Mouse (Mus musculus): ENCODE data around the gene Nfatc3. TPM values are rescaled to one million over a fixed set of nuclear protein-coding genes. Genes with fewer than 3 reads are reported as not detected.

Nfatc3 gene
- polyA plus RNA-seq, 1 experiment from 2014 or later = 8.9 TPM

DNA sequence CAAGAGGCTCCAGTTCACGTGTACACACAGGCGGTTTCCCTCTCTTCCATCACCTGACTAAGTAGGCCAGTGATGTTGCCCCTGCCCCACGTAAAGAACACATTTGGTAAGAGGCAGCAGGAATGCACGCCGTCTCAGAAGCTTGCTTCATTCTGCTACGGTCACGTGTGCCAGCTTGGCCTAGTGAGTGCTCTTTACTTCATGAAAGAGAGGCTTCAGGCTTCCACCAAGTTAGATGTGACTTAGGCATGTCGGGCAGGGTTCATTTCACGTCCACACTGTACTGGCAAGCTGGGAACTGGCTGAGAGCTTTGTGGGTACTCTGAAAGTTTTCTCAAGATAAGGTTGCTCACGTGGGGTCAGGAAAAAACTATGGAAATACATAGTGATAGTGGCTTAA, 19.9 kb upstream of the Nfatc3 start:
- no peak overlapping the region for H3K4me3 ChIP-seq (ENCODE audit: low read length)
- peaks cover 5% of the 10 kb centered on the region; the same call in 1 of the 2 replicates for H3K36me3 ChIP-seq (ENCODE audit: control insufficient read depth, insufficient read depth, low read length)
- no peak overlapping the region for H3K9ac ChIP-seq (ENCODE audit: low read depth, low read length)
- no peaks in the 10 kb centered on the region for H3K4me1 ChIP-seq (ENCODE audit: control insufficient read depth, insufficient read depth, low read length)
- no peak for ATAC-seq (ENCODE audit: low FRiP score, low TSS enrichment)
- no peaks in the 10 kb centered on the region for H3K27me3 ChIP-seq (ENCODE audit: control insufficient read depth, insufficient read depth, low read length)
- H3K27ac ChIP-seq (ENCODE audit: low read depth, low read length) = no peak overlapping the region
- no peak overlapping the region for H3K4me2 ChIP-seq (replicated peaks; ENCODE audit: low read depth, low read length)
- no peaks in the 10 kb centered on the region for H3K9me3 ChIP-seq (ENCODE audit: control insufficient read depth, low read length)
- 92% methylated on average over 10 of the region's 10 CpGs for WGBS

DNA sequence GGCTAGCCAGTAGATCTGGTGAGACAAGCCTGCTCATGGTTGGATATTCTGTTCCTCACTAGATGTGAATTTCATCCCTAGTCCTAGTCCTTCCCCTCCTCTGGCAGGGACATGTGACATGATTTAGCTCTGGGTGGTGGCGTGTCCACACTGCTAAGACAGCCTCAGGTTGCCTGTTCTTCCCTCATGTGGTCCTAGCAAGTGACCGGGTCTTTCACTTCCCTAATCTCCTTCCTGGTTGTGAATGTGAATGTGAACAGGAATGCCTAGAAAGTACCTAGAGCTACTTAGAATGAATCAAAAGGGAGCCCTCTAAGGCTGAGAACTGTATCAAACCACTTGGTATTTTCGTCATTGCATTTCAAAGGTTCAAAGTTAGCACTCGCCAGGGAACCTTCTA, 19.0 kb upstream of the Nfatc3 start:
- no peaks in the 10 kb centered on the region for H3K27me3 ChIP-seq (ENCODE audit: control insufficient read depth, insufficient read depth, low read length)
- H3K9ac ChIP-seq (ENCODE audit: low read depth, low read length) = no peak overlapping the region
- peaks cover 5% of the 10 kb centered on the region; the same call in 1 of the 2 replicates for H3K36me3 ChIP-seq (ENCODE audit: control insufficient read depth, insufficient read depth, low read length)
- no peak overlapping the region for H3K4me2 ChIP-seq (replicated peaks; ENCODE audit: low read depth, low read length)
- no peak for ATAC-seq (ENCODE audit: low FRiP score, low TSS enrichment)
- 89% methylated on average over 4 of the region's 4 CpGs for WGBS
- H3K4me1 ChIP-seq (ENCODE audit: control insufficient read depth, insufficient read depth, low read length) = no peaks in the 10 kb centered on the region
- no peak overlapping the region for H3K27ac ChIP-seq (ENCODE audit: low read depth, low read length)
- H3K4me3 ChIP-seq (ENCODE audit: low read length) = no peak overlapping the region
- no peaks in the 10 kb centered on the region for H3K9me3 ChIP-seq (ENCODE audit: control insufficient read depth, low read length)

DNA sequence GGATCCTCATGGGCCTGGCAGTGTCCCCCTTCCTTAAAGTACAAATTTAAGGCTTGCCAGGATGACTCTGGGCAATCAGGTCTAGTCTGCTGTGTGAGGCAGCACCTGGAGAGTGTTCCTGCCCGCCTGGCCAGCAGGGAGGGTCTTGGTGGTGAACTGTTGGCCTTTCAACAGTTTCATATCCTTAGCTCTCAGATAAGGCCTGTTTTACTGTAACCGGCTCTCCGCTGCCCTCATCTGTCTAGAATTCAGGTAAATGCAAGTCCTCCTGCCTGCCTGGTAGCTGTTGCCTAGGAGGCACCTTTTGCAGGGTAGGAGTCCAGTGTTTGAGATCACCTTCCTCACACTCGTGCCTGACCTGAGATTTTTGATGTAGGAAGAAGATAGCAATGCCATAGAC, 18.4 kb upstream of the Nfatc3 start:
- WGBS = 86% methylated on average over 4 of the region's 4 CpGs
- H3K27me3 ChIP-seq (ENCODE audit: control insufficient read depth, insufficient read depth, low read length) = no peaks in the 10 kb centered on the region

DNA sequence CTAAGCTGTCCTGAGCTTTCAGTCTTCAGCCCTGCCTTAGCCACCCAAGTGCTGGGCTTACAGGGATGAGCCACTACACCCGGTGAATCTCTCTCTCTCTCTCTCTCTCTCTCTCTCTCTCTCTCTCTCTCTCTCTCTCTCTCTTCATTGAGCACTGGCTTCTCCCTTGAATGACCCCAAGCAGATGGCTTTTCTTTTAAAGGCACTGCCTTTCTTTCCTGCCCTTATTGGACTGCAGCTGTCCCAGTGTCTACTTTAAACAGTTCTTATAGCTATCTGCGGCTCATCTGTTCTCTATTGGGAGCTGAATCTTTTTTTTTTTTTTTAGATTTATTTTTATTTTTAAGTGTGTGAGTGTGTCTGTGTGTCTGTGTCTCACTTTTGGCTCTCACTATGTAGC, 15.6 kb upstream of the Nfatc3 start:
- H3K27me3 ChIP-seq (ENCODE audit: control insufficient read depth, insufficient read depth, low read length) = no peaks in the 10 kb centered on the region
- no peak overlapping the region for H3K4me3 ChIP-seq (ENCODE audit: low read length)
- no peaks in the 10 kb centered on the region for H3K4me1 ChIP-seq (ENCODE audit: control insufficient read depth, insufficient read depth, low read length)
- no peaks in the 10 kb centered on the region for H3K9me3 ChIP-seq (ENCODE audit: control insufficient read depth, low read length)
- no peak overlapping the region for H3K4me2 ChIP-seq (replicated peaks; ENCODE audit: low read depth, low read length)
- peaks cover 5% of the 10 kb centered on the region; the same call in 1 of the 2 replicates for H3K36me3 ChIP-seq (ENCODE audit: control insufficient read depth, insufficient read depth, low read length)
- H3K9ac ChIP-seq (ENCODE audit: low read depth, low read length) = no peak overlapping the region
- H3K27ac ChIP-seq (ENCODE audit: low read depth, low read length) = no peak overlapping the region
- ATAC-seq (ENCODE audit: low FRiP score, low TSS enrichment) = no peak
- 72% methylated on average over 2 of the region's 2 CpGs for WGBS

More for the DNA sequence above, 18.4 kb upstream of the Nfatc3 start:
- no peak overlapping the region for H3K9ac ChIP-seq (ENCODE audit: low read depth, low read length)
- no peaks in the 10 kb centered on the region for H3K4me1 ChIP-seq (ENCODE audit: control insufficient read depth, insufficient read depth, low read length)
- no peaks in the 10 kb centered on the region for H3K9me3 ChIP-seq (ENCODE audit: control insufficient read depth, low read length)
- H3K4me3 ChIP-seq (ENCODE audit: low read length) = no peak overlapping the region
- no peak for ATAC-seq (ENCODE audit: low FRiP score, low TSS enrichment)
- H3K4me2 ChIP-seq (replicated peaks; ENCODE audit: low read depth, low read length) = no peak overlapping the region
- H3K36me3 ChIP-seq (ENCODE audit: control insufficient read depth, insufficient read depth, low read length) = peaks cover 5% of the 10 kb centered on the region; the same call in 1 of the 2 replicates
- H3K27ac ChIP-seq (ENCODE audit: low read depth, low read length) = no peak overlapping the region

DNA sequence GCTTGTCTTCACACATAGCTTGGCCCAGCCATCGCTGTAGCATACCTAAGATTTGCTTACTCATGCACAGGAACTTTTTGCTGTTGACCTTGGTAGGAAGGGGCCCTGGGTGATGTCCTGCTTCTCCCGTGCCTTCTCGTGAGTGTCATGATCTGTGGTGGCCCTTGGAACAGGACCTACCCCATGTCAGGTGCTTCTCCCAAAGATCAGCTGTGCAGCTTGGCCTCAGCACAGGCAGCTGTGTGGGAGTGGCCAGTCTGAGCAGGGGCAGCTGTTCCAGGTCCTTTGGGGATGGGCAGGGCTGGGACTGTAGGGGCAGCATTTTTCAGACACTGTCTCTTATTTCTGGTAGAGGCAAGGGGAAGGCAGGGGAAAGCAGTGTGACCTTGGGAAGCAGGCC, 14.5 kb upstream of the Nfatc3 start:
- ATAC-seq (ENCODE audit: low FRiP score, low TSS enrichment) = peak; percentile 64
- H3K4me2 ChIP-seq (replicated peaks; ENCODE audit: low read depth, low read length) = no peak overlapping the region
- H3K9ac ChIP-seq (ENCODE audit: low read depth, low read length) = no peak overlapping the region
- no peaks in the 10 kb centered on the region for H3K4me1 ChIP-seq (ENCODE audit: control insufficient read depth, insufficient read depth, low read length)
- no peak overlapping the region for H3K4me3 ChIP-seq (ENCODE audit: low read length)
- H3K9me3 ChIP-seq (ENCODE audit: control insufficient read depth, low read length) = no peaks in the 10 kb centered on the region
- 48% methylated on average over 3 of the region's 3 CpGs for WGBS
- H3K27ac ChIP-seq (ENCODE audit: low read depth, low read length) = no peak overlapping the region
- H3K36me3 ChIP-seq (ENCODE audit: control insufficient read depth, insufficient read depth, low read length) = peaks cover 5% of the 10 kb centered on the region; the same call in 1 of the 2 replicates
- no peaks in the 10 kb centered on the region for H3K27me3 ChIP-seq (ENCODE audit: control insufficient read depth, insufficient read depth, low read length)

DNA sequence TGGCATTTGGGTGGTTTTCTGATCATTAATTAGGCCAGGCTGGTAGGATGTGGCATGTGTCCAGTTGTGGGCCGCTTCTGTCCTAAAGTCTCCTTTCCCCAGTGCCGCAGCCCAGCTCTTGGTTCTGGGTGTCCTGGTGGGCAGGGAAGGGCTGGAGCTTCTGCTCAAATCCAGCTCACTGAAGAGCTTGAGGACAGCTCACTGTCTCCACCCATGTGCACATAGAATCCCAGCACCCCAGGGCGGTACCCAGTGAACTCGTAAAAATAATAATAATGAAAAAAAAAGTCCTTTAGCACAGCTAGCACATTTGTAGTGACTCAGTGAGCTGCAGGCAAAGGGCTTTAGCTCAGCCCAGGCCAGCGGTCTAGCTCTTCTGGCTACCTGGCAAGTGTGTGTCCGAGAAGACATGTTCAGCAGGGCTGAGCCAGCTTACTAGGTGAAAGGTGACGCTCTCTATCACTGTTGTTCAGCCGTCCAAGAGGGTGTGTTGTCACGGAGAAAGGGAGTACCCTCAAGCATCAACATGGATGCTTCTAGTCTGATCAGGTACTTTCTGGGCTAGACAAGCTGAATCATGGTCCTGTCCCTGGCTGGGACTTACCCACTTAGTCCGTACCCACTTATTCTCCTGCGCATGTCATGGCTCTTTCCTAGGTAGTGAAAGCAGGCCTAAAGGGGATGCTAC, 11.6 kb upstream of the Nfatc3 start:
- no peak overlapping the region for H3K4me2 ChIP-seq (replicated peaks; ENCODE audit: low read depth, low read length)
- no peak overlapping the region for H3K27ac ChIP-seq (ENCODE audit: low read depth, low read length)
- H3K9ac ChIP-seq (ENCODE audit: low read depth, low read length) = no peak overlapping the region
- WGBS = 93% methylated on average over 11 of the region's 11 CpGs
- H3K9me3 ChIP-seq (ENCODE audit: control insufficient read depth, low read length) = no peaks in the 10 kb centered on the region
- no peak overlapping the region for H3K4me3 ChIP-seq (ENCODE audit: low read length)
- H3K36me3 ChIP-seq (ENCODE audit: control insufficient read depth, insufficient read depth, low read length) = peaks cover 8% of the 10 kb centered on the region
- ATAC-seq (ENCODE audit: low FRiP score, low TSS enrichment) = no peak
- H3K27me3 ChIP-seq (ENCODE audit: control insufficient read depth, insufficient read depth, low read length) = no peaks in the 10 kb centered on the region
- no peaks in the 10 kb centered on the region for H3K4me1 ChIP-seq (ENCODE audit: control insufficient read depth, insufficient read depth, low read length)

DNA sequence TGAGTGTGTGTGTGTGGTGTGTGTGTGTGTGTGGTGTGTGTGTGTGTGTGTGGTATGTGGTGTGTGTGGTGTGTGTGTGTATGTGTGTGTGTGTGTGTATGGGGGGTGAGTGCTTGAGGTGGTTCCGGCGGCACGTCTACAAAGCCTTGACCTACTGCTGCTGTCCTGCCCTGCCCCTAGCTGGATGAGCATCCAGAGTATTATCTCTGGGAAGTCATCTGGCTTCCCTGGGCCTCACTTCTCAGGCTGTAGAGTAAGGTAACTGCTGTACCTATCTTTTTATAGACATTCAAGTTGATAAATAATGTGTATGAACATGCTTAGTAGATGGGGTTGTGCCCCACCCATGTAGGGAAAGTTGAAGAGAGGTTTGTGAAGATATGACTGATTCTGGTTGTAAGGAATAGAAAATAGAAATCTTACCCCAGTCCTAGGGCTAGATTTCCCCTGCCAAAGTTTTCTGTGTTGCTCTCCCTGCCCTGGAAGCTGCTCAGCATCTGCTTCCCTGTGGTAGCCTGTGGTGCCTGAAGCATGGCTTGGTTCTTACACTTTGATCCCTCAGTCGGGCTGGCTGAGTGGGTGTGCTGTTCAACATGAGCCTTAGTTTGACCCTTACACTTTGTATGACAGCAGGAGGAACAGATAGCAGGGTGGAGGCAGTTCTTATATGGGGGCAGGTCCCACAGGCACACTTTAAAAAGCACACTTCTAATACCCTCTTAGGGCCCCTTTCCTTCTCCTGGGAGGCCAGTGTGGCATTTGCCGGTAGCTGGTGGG, 10.6 kb upstream of the Nfatc3 start:
- H3K27me3 ChIP-seq (ENCODE audit: control insufficient read depth, insufficient read depth, low read length) = no peaks in the 10 kb centered on the region
- H3K36me3 ChIP-seq (ENCODE audit: control insufficient read depth, insufficient read depth, low read length) = peaks cover 8% of the 10 kb centered on the region
- no peaks in the 10 kb centered on the region for H3K4me1 ChIP-seq (ENCODE audit: control insufficient read depth, insufficient read depth, low read length)
- H3K9me3 ChIP-seq (ENCODE audit: control insufficient read depth, low read length) = no peaks in the 10 kb centered on the region
- H3K4me3 ChIP-seq (ENCODE audit: low read length) = no peak overlapping the region
- no peak overlapping the region for H3K4me2 ChIP-seq (replicated peaks; ENCODE audit: low read depth, low read length)
- no peak overlapping the region for H3K9ac ChIP-seq (ENCODE audit: low read depth, low read length)
- ATAC-seq (ENCODE audit: low FRiP score, low TSS enrichment) = no peak
- 86% methylated on average over 5 of the region's 5 CpGs for WGBS
- H3K27ac ChIP-seq (ENCODE audit: low read depth, low read length) = no peak overlapping the region

DNA sequence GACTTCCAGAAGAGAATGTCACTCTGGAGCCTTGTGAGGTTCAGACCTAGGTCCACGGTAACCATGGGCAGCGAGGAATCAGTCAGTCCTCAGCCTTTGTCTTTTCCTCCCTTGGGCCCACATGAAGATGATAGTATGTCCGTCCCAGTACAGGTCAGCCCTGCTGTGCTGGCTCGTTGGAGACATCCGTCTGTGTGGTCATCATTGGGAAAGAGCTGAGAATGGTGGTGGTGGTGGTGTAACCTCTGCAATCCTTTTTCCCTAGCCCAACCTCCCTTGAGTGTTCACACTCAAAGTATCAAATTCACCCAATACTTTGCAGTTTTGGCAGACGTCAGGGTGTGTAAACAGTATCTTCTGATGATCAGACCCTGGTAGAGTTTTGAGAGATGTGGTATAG, 8.8 kb upstream of the Nfatc3 start:
- no peak overlapping the region for H3K4me3 ChIP-seq (ENCODE audit: low read length)
- no peaks in the 10 kb centered on the region for H3K27me3 ChIP-seq (ENCODE audit: control insufficient read depth, insufficient read depth, low read length)
- no peak for ATAC-seq (ENCODE audit: low FRiP score, low TSS enrichment)
- no peak overlapping the region for H3K9ac ChIP-seq (ENCODE audit: low read depth, low read length)
- peaks cover 22% of the 10 kb centered on the region for H3K36me3 ChIP-seq (ENCODE audit: control insufficient read depth, insufficient read depth, low read length)
- WGBS = 84% methylated on average over 6 of the region's 6 CpGs
- no peak overlapping the region for H3K27ac ChIP-seq (ENCODE audit: low read depth, low read length)
- no peaks in the 10 kb centered on the region for H3K4me1 ChIP-seq (ENCODE audit: control insufficient read depth, insufficient read depth, low read length)
- H3K4me2 ChIP-seq (replicated peaks; ENCODE audit: low read depth, low read length) = no peak overlapping the region
- H3K9me3 ChIP-seq (ENCODE audit: control insufficient read depth, low read length) = no peaks in the 10 kb centered on the region

DNA sequence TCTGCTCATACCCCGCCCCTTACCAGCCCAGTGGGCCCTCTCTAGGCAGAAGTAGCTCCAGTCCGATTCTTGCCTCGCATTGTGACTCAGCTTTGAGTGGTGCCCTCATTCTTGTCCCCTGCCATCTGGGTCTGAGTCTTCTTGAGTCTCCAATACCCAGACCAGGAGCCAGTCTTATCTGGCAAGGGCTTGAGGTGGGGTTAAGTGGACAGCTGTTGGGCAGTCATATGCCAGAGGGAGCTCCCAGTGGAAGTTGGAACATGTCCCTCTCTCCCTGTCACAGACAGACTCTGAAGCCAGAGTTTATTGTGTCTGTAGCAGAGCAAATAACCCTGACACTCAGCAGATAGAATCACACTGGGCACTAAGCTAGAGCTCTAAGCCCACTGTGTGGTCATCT, 7.6 kb upstream of the Nfatc3 start:
- WGBS = 80% methylated on average over 3 of the region's 3 CpGs
- no peak overlapping the region for H3K4me2 ChIP-seq (replicated peaks; ENCODE audit: low read depth, low read length)

More for the DNA sequence above, 7.6 kb upstream of the Nfatc3 start:
- Histone ChIP-seq H3K36me3 (ENCODE audit: control insufficient read depth, insufficient read depth, low read length) (peaks cover 22% of the 10 kb centered on the region), H3K27me3 (ENCODE audit: control insufficient read depth, insufficient read depth, low read length) (no peaks in the 10 kb centered on the region), H3K4me1 (ENCODE audit: control insufficient read depth, insufficient read depth, low read length) (no peaks in the 10 kb centered on the region), H3K9me3 (ENCODE audit: control insufficient read depth, low read length) (no peaks in the 10 kb centered on the region), H3K9ac (ENCODE audit: low read depth, low read length) (no peak overlapping the region), H3K27ac (ENCODE audit: low read depth, low read length) (no peak overlapping the region), H3K4me3 (ENCODE audit: low read length) (no peak overlapping the region)
- no peak for ATAC-seq (ENCODE audit: low FRiP score, low TSS enrichment)

All from kidney, embryonic 14.5 days (tissue).